Mouse (Mus musculus): Measurements from ENCODE around the gene 4930590J08Rik.
"Not testable (repeated sequence)": the region's sequence is repeated elsewhere in the genome, so short reads cannot be mapped to it uniquely, and the experiment has no call there.

The 4930590J08Rik gene

GRCm38 (mm10) chr6:91902509-91902908 lies at the start of gene 4930590J08Rik:
Gene 4930590J08Rik (plus strand): TSS chr6:91902809.
- not testable (repeated sequence) for DNase-seq (ENCODE audit: low spot score in 2 of 2)

- no peak for DNase-seq (ENCODE audit: low spot score in 2 of 2)
These were observed 44.3 kb upstream of the 4930590J08Rik start for GRCm38 (mm10) chr6:91858339-91858738.

GRCm38 (mm10) chr6:91862848-91863247 lies 39.8 kb upstream of the 4930590J08Rik start:
- DNase-seq (ENCODE audit: low spot score in 2 of 2) = no peak

- DNase-seq (ENCODE audit: low spot score in 2 of 2) = peak in 1 of 2 experiments; percentile 10
These were observed 38.0 kb upstream of the 4930590J08Rik start for GRCm38 (mm10) chr6:91864595-91864994.

GRCm38 (mm10) chr6:91865601-91866000 lies 37.0 kb upstream of the 4930590J08Rik start:
- no peak for DNase-seq (ENCODE audit: low spot score in 2 of 2)

- DNase-seq (ENCODE audit: low spot score in 2 of 2) = no peak
These were observed 34.5 kb upstream of the 4930590J08Rik start for GRCm38 (mm10) chr6:91868091-91868490.

GRCm38 (mm10) chr6:91872781-91873180 lies 29.8 kb upstream of the 4930590J08Rik start:
- DNase-seq (ENCODE audit: low spot score in 2 of 2) = no peak

- DNase-seq (ENCODE audit: low spot score in 2 of 2) = peak; percentile 91 to 94
These were observed 24.5 kb upstream of the 4930590J08Rik start, which contains the start of gene Ccdc174 for GRCm38 (mm10) chr6:91877885-91878651. Gene Ccdc174 (plus strand): TSS chr6:91878053.

- DNase-seq (ENCODE audit: low spot score in 2 of 2) = no peak
These were observed 18.8 kb upstream of the 4930590J08Rik start for GRCm38 (mm10) chr6:91883859-91884258.

- no peak for DNase-seq (ENCODE audit: low spot score in 2 of 2)
These were observed 13.2 kb upstream of the 4930590J08Rik start for GRCm38 (mm10) chr6:91889255-91889906.

- no peak for DNase-seq (ENCODE audit: low spot score in 2 of 2)
These were observed 12.0 kb upstream of the 4930590J08Rik start for GRCm38 (mm10) chr6:91890615-91891014.

GRCm38 (mm10) chr6:91891776-91892175 lies 10.8 kb upstream of the 4930590J08Rik start:
- DNase-seq (ENCODE audit: low spot score in 2 of 2) = no peak

GRCm38 (mm10) chr6:91896783-91897182 lies 5.8 kb upstream of the 4930590J08Rik start:
- DNase-seq (ENCODE audit: low spot score in 2 of 2) = no peak

GRCm38 (mm10) chr6:91901505-91901904 lies 1.1 kb upstream of the 4930590J08Rik start:
- DNase-seq (ENCODE audit: low spot score in 2 of 2) = peak; percentile 26 to 37

- DNase-seq (ENCODE audit: low spot score in 2 of 2) = no peak
These were observed 11.4 kb downstream of the 4930590J08Rik start for GRCm38 (mm10) chr6:91914011-91914410.

- no peak for DNase-seq (ENCODE audit: low spot score in 2 of 2)
These were observed 14.7 kb downstream of the 4930590J08Rik start for GRCm38 (mm10) chr6:91917286-91917685.

GRCm38 (mm10) chr6:91917716-91918115 lies 15.1 kb downstream of the 4930590J08Rik start:
- DNase-seq (ENCODE audit: low spot score in 2 of 2) = no peak

- DNase-seq (ENCODE audit: low spot score in 2 of 2) = no peak
These were observed 28.6 kb downstream of the 4930590J08Rik start for GRCm38 (mm10) chr6:91931231-91931630.

GRCm38 (mm10) chr6:91938491-91938890 lies 35.9 kb downstream of the 4930590J08Rik start:
- no peak for DNase-seq (ENCODE audit: low spot score in 2 of 2)

- DNase-seq (ENCODE audit: low spot score in 2 of 2) = no peak
These were observed 45.8 kb downstream of the 4930590J08Rik start for GRCm38 (mm10) chr6:91948426-91948825.

- DNase-seq (ENCODE audit: low spot score in 2 of 2) = not testable (repeated sequence)
These were observed 55.4 kb downstream of the 4930590J08Rik start for GRCm38 (mm10) chr6:91958015-91958414.

GRCm38 (mm10) chr6:91960028-91960811 lies 57.6 kb downstream of the 4930590J08Rik start:
- DNase-seq (ENCODE audit: low spot score in 2 of 2) = no peak

Measured in spleen, postnatal 36 days (tissue).